Mouse (Mus musculus) erythroblast, embryonic 14.5 days (primary cell): ENCODE results near the gene Il4i1.

ENCODE experiments used
- GATA1 ChIP-seq: IDR thresholded peaks from 2 replicates; pipeline ENCODE4 v1.6.1; 2012; ENCODE audit warnings: low read length, inconsistent platforms, mixed read lengths
- TAL1 ChIP-seq: IDR thresholded peaks from 3 replicates; pipeline ENCODE4 v1.6.1; 2012; ENCODE audit warnings: low read length, inconsistent platforms, mixed read lengths

DNA sequence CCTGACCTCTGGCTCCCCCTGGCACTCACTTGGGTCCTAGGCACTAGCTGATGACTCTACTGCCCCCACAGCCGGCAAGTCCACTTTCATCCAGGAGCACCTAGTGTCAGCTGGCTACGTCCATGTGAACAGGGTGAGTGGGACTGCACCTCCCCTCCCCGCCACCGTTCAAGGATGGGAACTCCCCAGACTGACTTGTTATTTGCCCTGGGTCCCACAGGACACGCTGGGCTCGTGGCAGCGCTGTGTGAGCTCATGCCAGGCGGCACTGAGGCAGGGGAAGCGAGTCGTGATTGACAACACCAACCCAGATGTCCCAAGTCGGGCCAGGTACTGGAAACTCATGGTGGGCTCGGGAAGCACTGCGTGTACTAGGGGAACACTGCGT is 45.2 kb downstream of the Il4i1 start:
- TF ChIP-seq GATA1 (no peak), TAL1 (no peak)
